Mouse (Mus musculus) hindbrain, embryonic 14.5 days (tissue): ENCODE measurements around the gene Cbr2. TPM values are rescaled to one million over a fixed set of nuclear protein-coding genes. Genes with fewer than 3 reads are reported as not detected.
A peak's percentile ranks its signal among the peaks of the same experiment; 100 is the strongest.
"Not testable (repeated sequence)": the region's sequence is repeated elsewhere in the genome, so short reads cannot be mapped to it uniquely, and the experiment has no call there.

Experiments
- ATAC-seq: fragments of 200-750 bp; cut with Nextera tagmentation; 2 replicates; pipeline ENCODE4 v1.8.0; 2017; ENCODE audit warnings: moderate number of reproducible peaks, mild to moderate bottlenecking, moderate TSS enrichment, moderate library complexity; ENCODE audit not compliant: low FRiP score
- DNase-seq: peaks from one replicate; pipeline ENCODE4 v3.0.0-alpha.2; 2015; ENCODE audit warnings: low spot score
- H3K27ac ChIP-seq: fragments of 300-500 bp; sonication (generic); 2 replicates; pipeline ENCODE4 v1.5.1; 2014; ENCODE audit warnings: mild to moderate bottlenecking, moderate library complexity
- H3K27me3 ChIP-seq: fragments of 300-500 bp; sonication (generic); 2 replicates; pipeline ENCODE4 v1.6.1; 2014; ENCODE audit warnings: mild to moderate bottlenecking, low read length, mixed read lengths; ENCODE audit not compliant: control insufficient read depth, insufficient read depth
- H3K36me3 ChIP-seq: fragments of 300-500 bp; sonication (generic); replicated peaks from 2 replicates; pipeline ENCODE4 v1.6.1; 2014; ENCODE audit not compliant: control insufficient read depth, insufficient read depth
- H3K4me1 ChIP-seq: fragments of 300-500 bp; sonication (generic); replicated peaks from 2 replicates; pipeline ENCODE4 v1.6.1; 2014; ENCODE audit warnings: antibody characterized with exemption, low read length, mixed read lengths; ENCODE audit not compliant: control insufficient read depth, insufficient read depth
- H3K4me2 ChIP-seq: fragments of 300-500 bp; sonication (generic); replicated peaks from 2 replicates; pipeline ENCODE4 v1.6.1; 2014; ENCODE audit warnings: mild to moderate bottlenecking, moderate library complexity
- H3K4me3 ChIP-seq: fragments of 300-500 bp; sonication (generic); replicated peaks from 2 replicates; pipeline ENCODE4 v1.5.1; 2014; ENCODE audit warnings: mild to moderate bottlenecking, low read length
- H3K9ac ChIP-seq: fragments of 300-500 bp; sonication (generic); 2 replicates; pipeline ENCODE4 v1.6.1; 2014
- H3K9me3 ChIP-seq: fragments of 300-500 bp; sonication (generic); 2 replicates; pipeline ENCODE4 v1.6.1; 2016; ENCODE audit warnings: low read length; ENCODE audit not compliant: control insufficient read depth
- WGBS: fragments of 180-500 bp; shearing (Covaris S2); extraction: QIAGEN DNeasy Blood & Tissue Kit; methylation state at CpG from one replicate; pipeline ENCODE4 v1.1.7; 2014; 5-methylcytosine and 5-hydroxymethylcytosine counted together
- polyA plus RNA-seq: library from polyadenylated mRNA; unstranded; fragments of >200 nt; fragmentation: Nextera tagmentation; extraction: Ambion mirVana; gene quantifications from 2 replicates; pipeline ENCODE4 v1.2.1, GENCODE M21; 2014

Cbr2 gene
- polyA plus RNA-seq, 1 experiment from 2014 or later, result 0.64 TPM

DNA sequence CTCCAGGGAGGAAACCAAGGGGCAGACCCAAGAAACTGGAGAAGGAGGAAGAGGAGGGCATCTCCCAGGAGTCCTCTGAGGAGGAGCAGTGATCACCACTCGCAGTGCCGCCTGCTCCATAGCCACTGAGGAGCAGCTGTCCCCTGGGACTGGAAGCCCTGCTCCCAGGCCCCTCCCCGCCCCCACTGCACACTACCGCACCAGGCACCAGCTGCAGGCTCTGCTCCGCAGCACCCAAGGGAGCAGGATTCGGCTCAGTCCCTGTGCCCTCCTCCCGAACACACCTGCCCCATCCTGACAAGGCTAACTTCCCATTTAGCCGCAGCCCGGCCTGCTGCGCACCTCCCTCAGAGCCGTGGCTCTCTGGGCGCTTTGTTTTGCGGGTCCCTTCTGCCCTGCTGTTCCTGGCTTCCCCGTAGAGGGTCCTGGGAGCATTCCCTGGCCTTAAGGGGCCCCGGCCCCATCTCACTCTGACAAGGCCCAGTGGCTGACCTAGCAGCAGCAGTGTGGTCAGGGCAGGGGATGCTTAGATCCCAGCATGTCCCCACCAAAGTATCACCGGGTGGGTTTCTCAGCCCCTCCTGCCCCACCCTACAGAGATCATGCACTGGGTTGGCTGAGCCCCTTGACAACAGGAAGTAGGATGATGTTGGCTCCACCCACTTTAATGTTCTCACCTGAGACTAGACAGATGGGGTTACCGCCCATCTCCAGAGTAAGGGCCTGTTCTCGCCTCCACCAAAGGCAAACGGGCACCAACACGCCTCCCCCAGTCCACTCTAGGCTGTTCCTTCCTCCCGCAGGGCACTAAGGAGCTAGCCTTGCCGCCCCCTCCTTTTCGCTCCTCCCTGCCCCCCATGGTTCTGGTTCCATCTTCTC, 31.4 kb upstream of the Cbr2 start:
- 7% methylated on average over 8 of the region's 23 CpGs for WGBS
- not testable (repeated sequence) for H3K4me1 ChIP-seq, H3K36me3 ChIP-seq, H3K9me3 ChIP-seq, H3K27ac ChIP-seq, H3K4me3 ChIP-seq, H3K27me3 ChIP-seq, H3K9ac ChIP-seq, DNase-seq, H3K4me2 ChIP-seq
- peak; percentile 24; the same call in 1 of the 2 replicates for ATAC-seq

GRCm38 (mm10) chr11:120762672-120763041, 30.7 kb upstream of the Cbr2 start, which contains the start of gene Hmga1b:
Hmga1b (plus strand) TSS chr11:120762794.
- H3K4me1 ChIP-seq, H3K4me2 ChIP-seq, H3K4me3 ChIP-seq, H3K27me3 ChIP-seq, ATAC-seq, H3K9me3 ChIP-seq, H3K9ac ChIP-seq, H3K27ac ChIP-seq, H3K36me3 ChIP-seq, DNase-seq: not testable (repeated sequence)
- WGBS, result 20% methylated on average over 14 of the region's 14 CpGs

GRCm38 (mm10) chr11:120761811-120762671, 30.1 kb upstream of the Cbr2 start:
- 0 out of 2 replicates have a peak, but pooled peaks cover 7% of the 10 kb centered on the region for H3K9me3 ChIP-seq
- H3K4me1 ChIP-seq, result no peaks in the 10 kb centered on the region
- WGBS, result 71% methylated on average over 14 of the region's 14 CpGs
- no peaks in the 10 kb centered on the region for H3K27me3 ChIP-seq
- DNase-seq (no peak), ATAC-seq (no peak)
- no peak overlapping the region for H3K9ac ChIP-seq
- no peaks in the 10 kb centered on the region for H3K36me3 ChIP-seq
- no peak overlapping the region for H3K4me2 ChIP-seq
- H3K27ac ChIP-seq, result no peak overlapping the region
- no peak overlapping the region for H3K4me3 ChIP-seq

DNA sequence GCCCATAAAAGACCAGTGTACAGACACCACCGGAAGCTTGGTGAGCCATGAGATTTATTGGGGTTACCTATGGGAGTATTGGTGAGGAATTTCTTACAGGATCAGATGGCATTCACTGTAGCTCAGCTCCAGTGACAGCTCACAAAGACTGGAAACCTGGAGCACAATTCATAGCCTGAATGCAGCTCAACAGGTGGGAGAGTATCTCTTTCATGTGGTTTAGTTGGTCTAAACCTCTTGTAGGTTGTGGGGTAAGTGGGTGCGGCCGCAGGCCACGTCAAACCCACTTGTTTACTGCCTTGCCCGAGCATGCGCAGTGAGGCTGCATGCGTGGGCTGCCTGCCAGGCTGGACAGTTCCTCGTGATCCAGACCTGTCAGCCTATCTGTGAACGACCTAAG, 28.3 kb upstream of the Cbr2 start:
- no peaks in the 10 kb centered on the region for H3K27me3 ChIP-seq
- H3K27ac ChIP-seq, result no peak overlapping the region
- 0 out of 2 replicates have a peak, but pooled peaks cover 7% of the 10 kb centered on the region for H3K9me3 ChIP-seq
- H3K36me3 ChIP-seq, result no peaks in the 10 kb centered on the region
- DNase-seq, result no peak
- H3K4me3 ChIP-seq, result no peak overlapping the region
- WGBS, result 90% methylated on average over 9 of the region's 9 CpGs
- H3K9ac ChIP-seq, result no peak overlapping the region
- no peak for ATAC-seq
- no peak overlapping the region for H3K4me2 ChIP-seq
- no peaks in the 10 kb centered on the region for H3K4me1 ChIP-seq

DNA sequence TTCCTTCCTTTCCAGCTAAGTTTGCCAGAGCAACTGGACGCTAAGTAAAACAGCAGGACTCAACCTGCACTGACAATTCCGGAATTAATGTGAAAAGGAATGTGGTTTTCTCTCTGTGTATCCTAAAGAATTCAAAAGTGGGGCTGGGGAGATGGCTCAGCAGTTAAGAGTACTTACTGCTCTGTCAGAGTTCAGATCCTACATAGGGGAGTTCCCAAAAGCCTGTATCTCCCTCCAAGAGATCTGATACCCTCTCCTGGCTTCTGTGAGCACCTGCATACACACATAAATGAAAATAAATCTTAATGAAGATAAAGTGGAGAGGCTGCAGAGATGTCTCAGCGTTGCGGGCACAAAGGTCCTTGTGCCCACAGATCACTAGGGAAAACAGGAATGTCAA, 19.7 kb upstream of the Cbr2 start:
- no peak overlapping the region for H3K9ac ChIP-seq
- H3K27me3 ChIP-seq, result no peaks in the 10 kb centered on the region
- H3K27ac ChIP-seq, result no peak overlapping the region
- no peak overlapping the region for H3K4me2 ChIP-seq
- ATAC-seq (no peak), DNase-seq (no peak)
- H3K9me3 ChIP-seq, result no peaks in the 10 kb centered on the region
- WGBS, result 79% methylated on average over 4 of the region's 4 CpGs
- H3K36me3 ChIP-seq, result no peaks in the 10 kb centered on the region
- no peak overlapping the region for H3K4me3 ChIP-seq
- no peaks in the 10 kb centered on the region for H3K4me1 ChIP-seq

DNA sequence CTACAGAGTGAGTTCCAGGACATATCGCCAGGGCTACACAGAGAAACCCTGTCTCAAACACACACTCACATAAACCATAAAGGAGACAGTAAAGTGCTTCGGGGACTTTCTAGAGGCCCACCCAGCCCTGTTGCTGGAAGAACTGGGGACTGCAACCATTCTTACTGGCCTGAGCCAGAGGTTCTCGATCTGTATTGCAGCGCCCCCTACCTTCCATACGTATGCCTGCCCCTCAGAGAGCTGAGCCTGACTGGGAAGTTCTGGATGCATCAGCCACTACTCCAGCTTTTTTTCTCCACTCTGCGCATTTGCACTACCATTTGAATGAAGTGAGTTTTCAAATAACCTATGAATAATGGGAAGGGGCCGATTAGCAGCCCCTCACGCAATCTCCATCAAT, 17.5 kb upstream of the Cbr2 start:
- Histone ChIP-seq H3K9ac (no peak overlapping the region), H3K4me2 (no peak overlapping the region), H3K4me1 (no peaks in the 10 kb centered on the region), H3K27ac (no peak overlapping the region), H3K9me3 (no peaks in the 10 kb centered on the region), H3K4me3 (no peak overlapping the region), H3K27me3 (no peaks in the 10 kb centered on the region), H3K36me3 (no peaks in the 10 kb centered on the region)
- no peak for ATAC-seq
- 62% methylated on average over 8 of the region's 8 CpGs for WGBS
- DNase-seq, result no peak

DNA sequence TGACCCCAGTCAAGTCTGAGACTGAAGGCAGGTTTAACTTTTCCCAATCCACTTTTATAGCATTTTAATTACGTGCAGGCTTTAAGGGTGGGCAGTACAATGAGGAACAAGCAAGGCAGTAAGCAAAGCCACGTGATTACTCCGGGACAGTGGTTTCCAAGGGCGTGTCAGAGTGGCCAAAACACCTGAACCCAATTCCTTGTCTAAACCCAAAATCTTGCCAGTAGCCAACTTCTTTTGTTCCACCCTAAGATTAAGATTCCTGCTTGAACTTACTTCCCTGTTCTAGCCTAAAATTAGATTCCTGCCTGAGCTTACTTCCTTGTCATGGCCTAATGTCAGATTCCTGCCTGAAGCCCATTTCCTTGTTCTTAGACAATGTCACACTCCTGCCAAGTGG, 16.1 kb upstream of the Cbr2 start:
- Histone ChIP-seq H3K9me3 (no peaks in the 10 kb centered on the region), H3K4me3 (no peak overlapping the region), H3K27ac (no peak overlapping the region), H3K27me3 (no peaks in the 10 kb centered on the region), H3K9ac (no peak overlapping the region), H3K4me1 (no peaks in the 10 kb centered on the region), H3K36me3 (no peaks in the 10 kb centered on the region), H3K4me2 (no peak overlapping the region)
- WGBS, result 87% methylated on average over 4 of the region's 4 CpGs
- ATAC-seq, result no peak
- DNase-seq, result no peak

GRCm38 (mm10) chr11:120744121-120744701, 12.3 kb upstream of the Cbr2 start:
- Histone ChIP-seq H3K27me3 (no peaks in the 10 kb centered on the region), H3K4me3 (no peak overlapping the region), H3K27ac (no peak overlapping the region), H3K4me1 (no peaks in the 10 kb centered on the region), H3K4me2 (no peak overlapping the region), H3K9ac (no peak overlapping the region), H3K9me3 (no peaks in the 10 kb centered on the region), H3K36me3 (no peaks in the 10 kb centered on the region)
- WGBS, result 83% methylated on average over 7 of the region's 7 CpGs
- ATAC-seq (no peak), DNase-seq (no peak)

- H3K4me1 ChIP-seq, result no peaks in the 10 kb centered on the region
- no peak for ATAC-seq
Observed at GRCm38 (mm10) chr11:120740981-120741380, 9.1 kb upstream of the Cbr2 start.

More at GRCm38 (mm10) chr11:120740981-120741380, 9.1 kb upstream of the Cbr2 start:
- Histone ChIP-seq H3K4me2 (no peak overlapping the region), H3K4me3 (no peak overlapping the region), H3K9me3 (no peaks in the 10 kb centered on the region), H3K27ac (no peak overlapping the region), H3K9ac (no peak overlapping the region), H3K36me3 (no peaks in the 10 kb centered on the region), H3K27me3 (no peaks in the 10 kb centered on the region)
- WGBS, result 91% methylated on average over 5 of the region's 5 CpGs
- no peak for DNase-seq
